In genomic region chr13:55404853-55405782, GRCm38 (mm10) we compare ENCODE assay signal across 8 mouse cellular contexts. TPM values are rescaled to one million over a fixed set of nuclear protein-coding genes. Genes with fewer than 3 reads are reported as not detected.
DNase-seq lines count a peak whose midpoint lies in the region; ATAC-seq and TF ChIP-seq lines count a peak whose summit lies in the region.

No protein-coding gene starts in this region.

- peak; percentile 11 to 47; a peak in 1 of 4 replicates for TF ChIP-seq POLR2A in MEL (IDR thresholded peaks at IDR 0.05; ENCODE audit: control insufficient read depth in 1 of 2, insufficient read depth in 1 of 2, low read depth in 1 of 2, low read length in 2 of 2, poor library complexity in 1 of 2)

- peak; percentile 97 for TF ChIP-seq RAD21 in MEL (IDR thresholded peaks at IDR 0.05; ENCODE audit: low read depth, low read length)

- ATAC-seq in forebrain, embryonic 16.5 days: peak; percentile 94

- peak overlapping the region; percentile 36 to 45 for H3K4me3 ChIP-seq in MEL (ENCODE audit: control insufficient read depth in 1 of 2, insufficient read depth in 1 of 2, low read depth in 2 of 2, low read length in 2 of 2)
- H3K4me3 ChIP-seq in forebrain, embryonic 16.5 days (replicated peaks; ENCODE audit: low read length): no peak overlapping the region
- peak overlapping the region; percentile 16; the same call in 1 of the 2 replicates for H3K4me3 ChIP-seq in hindbrain, embryonic 10.5 days

- no peaks in the 10 kb centered on the region for H3K36me3 ChIP-seq in MEL (ENCODE audit: control insufficient read depth in 1 of 2, insufficient read depth in 2 of 2, low read length in 2 of 2)
- no peaks in the 10 kb centered on the region for H3K36me3 ChIP-seq in forebrain, embryonic 16.5 days (ENCODE audit: control insufficient read depth, insufficient read depth)
- H3K36me3 ChIP-seq in hindbrain, embryonic 10.5 days: no peaks in the 10 kb centered on the region

- H3K4me1 ChIP-seq in MEL (ENCODE audit: control insufficient read depth in 1 of 2, insufficient read depth in 2 of 2, low read length in 2 of 2): 0 out of 4 replicates have a peak, but pooled peaks cover 0 to 3% of the 10 kb centered on the region in 2 experiments
- H3K4me1 ChIP-seq in forebrain, embryonic 16.5 days (replicated peaks; ENCODE audit: control insufficient read depth, insufficient read depth, low read length): peaks cover 9% of the 10 kb centered on the region
- peaks cover 23% of the 10 kb centered on the region for H3K4me1 ChIP-seq in hindbrain, embryonic 10.5 days (replicated peaks)

- H3K27me3 ChIP-seq in MEL (ENCODE audit: control insufficient read depth in 1 of 2, insufficient read depth in 2 of 2, low read length in 2 of 2): peaks cover 2 to 10% of the 10 kb centered on the region in 2 experiments; a peak in 3 of 4 replicates
- no peaks in the 10 kb centered on the region for H3K27me3 ChIP-seq in forebrain, embryonic 16.5 days (replicated peaks; ENCODE audit: control insufficient read depth, insufficient read depth, low read length)
- peaks cover 34% of the 10 kb centered on the region for H3K27me3 ChIP-seq in hindbrain, embryonic 10.5 days (ENCODE audit: insufficient read depth, poor library complexity, severe bottlenecking)

- peak overlapping the region; percentile 56 for H3K9ac ChIP-seq in MEL (ENCODE audit: control insufficient read depth, low read depth, low read length, poor library complexity, severe bottlenecking)
- peak overlapping the region; percentile 42 for H3K9ac ChIP-seq in forebrain, embryonic 16.5 days (replicated peaks; ENCODE audit: low read depth, low read length)

- peak overlapping the region; percentile 6; the same call in 1 of the 2 replicates for H3K4me2 ChIP-seq in forebrain, embryonic 16.5 days (ENCODE audit: low read length)

- DNase-seq in MEL (ENCODE audit: low read depth, low spot score): peak; percentile 92
- DNase-seq in cerebellum, adult 11-12 months: peak; percentile 40
- DNase-seq in hindbrain, embryonic 10.5 days (ENCODE audit: low spot score): peak; percentile 85
- peak; percentile 85 to 90 for DNase-seq in layer of hippocampus, postnatal 10 days (ENCODE audit: low spot score in 2 of 2)
- DNase-seq in lung, postnatal 10 days: peak; percentile 85
- peak; percentile 62 for DNase-seq in ovary, postnatal 14 days (ENCODE audit: low spot score)
- DNase-seq in thymus, postnatal 10 days (ENCODE audit: low spot score in 2 of 2): peak; percentile 79 to 91

- peak overlapping the region; percentile 31; the same call in 1 of the 2 replicates for H3K27ac ChIP-seq in MEL (ENCODE audit: control insufficient read depth, low read depth, low read length)
- H3K27ac ChIP-seq in forebrain, embryonic 16.5 days (ENCODE audit: low read length): peak overlapping the region; percentile 71
- H3K27ac ChIP-seq in hindbrain, embryonic 10.5 days: peak overlapping the region; percentile 91

- TF ChIP-seq CTCF in MEL (IDR thresholded peaks at IDR 0.05 in 2 of 3, conservative IDR thresholded peaks at IDR 0.05 in 1 of 3; ENCODE audit: control insufficient read depth in 1 of 3, insufficient read depth in 1 of 3, low read depth in 2 of 3, low read length in 3 of 3, poor library complexity in 1 of 3, severe bottlenecking in 1 of 3): peak; percentile 92 to 100 (median 99); a peak in 5 of 6 replicates

- no peak for TF ChIP-seq EP300 in MEL (IDR thresholded peaks at IDR 0.05; ENCODE audit: low read depth in 1 of 2, low read length in 2 of 2)

- 14% methylated on average over 11 of the region's 11 CpGs for WGBS in forebrain, embryonic 16.5 days
- WGBS in hindbrain, embryonic 10.5 days: 15% methylated on average over 11 of the region's 11 CpGs

- no peaks in the 10 kb centered on the region for H3K79me2 ChIP-seq in MEL (ENCODE audit: control insufficient read depth, insufficient read depth, low read length, poor library complexity)

- no peaks in the 10 kb centered on the region for H3K9me3 ChIP-seq in MEL (replicated peaks; ENCODE audit: insufficient read depth, low read length)
- H3K9me3 ChIP-seq in forebrain, embryonic 16.5 days (ENCODE audit: control insufficient read depth, low read length): no peaks in the 10 kb centered on the region
- H3K9me3 ChIP-seq in hindbrain, embryonic 10.5 days: no peaks in the 10 kb centered on the region

TF ChIP-seq in MEL, 35 proteins besides CTCF, POLR2A, EP300 and RAD21:
- TF ChIP-seq TCF12 (IDR thresholded peaks at IDR 0.05; ENCODE audit: low read depth, low read length) (peak; percentile 23; the same call in 1 of the 2 replicates), ELF1 (IDR thresholded peaks at IDR 0.05; ENCODE audit: low read depth, low read length) (0 out of 2 replicates have a peak, but pooled peaks have one; percentile 18), ETS1 (IDR thresholded peaks at IDR 0.05; ENCODE audit: low read depth, low read length) (no peak), SIN3A (IDR thresholded peaks at IDR 0.05; ENCODE audit: low read length) (peak; percentile 72; the same call in 1 of the 2 replicates), CHD1 (IDR thresholded peaks at IDR 0.05; ENCODE audit: low read depth, low read length) (no peak), TAL1 (IDR thresholded peaks at IDR 0.05; ENCODE audit: low read length) (peak; percentile 40), RCOR1 (IDR thresholded peaks at IDR 0.05; ENCODE audit: low read depth, low read length) (no peak), TBP (IDR thresholded peaks at IDR 0.05; ENCODE audit: low read depth, low read length) (peak; percentile 72; the same call in 1 of the 2 replicates), E2F4 (IDR thresholded peaks at IDR 0.05; ENCODE audit: borderline replicate concordance, low read depth, low read length) (no peak), MAZ (IDR thresholded peaks at IDR 0.05; ENCODE audit: low read depth, low read length) (peak; percentile 62; the same call in 1 of the 2 replicates), USF1 (IDR thresholded peaks at IDR 0.05; ENCODE audit: low read depth, low read length) (no peak), MYC (IDR thresholded peaks at IDR 0.05; ENCODE audit: low read depth, low read length) (peak; percentile 39; the same call in 1 of the 2 replicates), ZKSCAN1 (IDR thresholded peaks at IDR 0.05; ENCODE audit: low read depth, low read length) (no peak), JUND (IDR thresholded peaks at IDR 0.05; ENCODE audit: low read depth, low read length) (no peak), MYB (IDR thresholded peaks at IDR 0.05; ENCODE audit: low read depth, low read length) (no peak), SMC3 (IDR thresholded peaks at IDR 0.05; ENCODE audit: low read depth, low read length) (peak; percentile 98), ZC3H11A (IDR thresholded peaks at IDR 0.05; ENCODE audit: low read depth, low read length) (peak; percentile 94), BHLHE40 (IDR thresholded peaks at IDR 0.05; ENCODE audit: borderline replicate concordance, low read depth, low read length) (no peak)

RNA-seq across cellular contexts. Expression of gene Slc34a1, which starts 7.1 kb away (rescaled TPM):
- not detected in 2 replicates for total RNA-seq in MEL (2012; rRNA removed)
- not detected for polyA plus RNA-seq in MEL (2012; ENCODE audit: insufficient read depth in 1 of 2, insufficient read length in 2 of 2, low read depth in 1 of 2, low replicate concordance in 2 of 2, missing spikeins in 1 of 2)
- 0.27 TPM in 1 of 2 replicates, not detected in the other for polyA plus RNA-seq in forebrain, embryonic 16.5 days (2015; fragmentation: Nextera tagmentation; extraction: Ambion mirVana)
- polyA plus RNA-seq in hindbrain, embryonic 10.5 days (2016; fragmentation: Nextera tagmentation; extraction: Ambion mirVana): 0.22 TPM in 1 of 2 replicates, not detected in the other
- total RNA-seq in layer of hippocampus, postnatal 10 days (2021): not detected

RNA-seq across cellular contexts. Expression of gene Pfn3, which starts 9.9 kb away (rescaled TPM):
- total RNA-seq in MEL (2012; rRNA removed): not detected in 2 replicates
- not detected for polyA plus RNA-seq in MEL (2012; ENCODE audit: insufficient read depth in 1 of 2, insufficient read length in 2 of 2, low read depth in 1 of 2, low replicate concordance in 2 of 2, missing spikeins in 1 of 2)
- 0.43 and 0.84 TPM in 2 replicates for polyA plus RNA-seq in forebrain, embryonic 16.5 days (2015; fragmentation: Nextera tagmentation; extraction: Ambion mirVana)
- not detected in 2 replicates for polyA plus RNA-seq in hindbrain, embryonic 10.5 days (2016; fragmentation: Nextera tagmentation; extraction: Ambion mirVana)
- total RNA-seq in layer of hippocampus, postnatal 10 days (2021): under 1 TPM in 1 of 2 experiments, not detected in 1; 0.75 TPM

RNA-seq across cellular contexts. Expression of gene F12, which starts 21.5 kb away (rescaled TPM):
- total RNA-seq in MEL (2012; rRNA removed): not detected in 2 replicates
- polyA plus RNA-seq in MEL (2012; ENCODE audit: insufficient read depth in 1 of 2, insufficient read length in 2 of 2, low read depth in 1 of 2, low replicate concordance in 2 of 2, missing spikeins in 1 of 2): not detected
- not detected in 2 replicates for polyA plus RNA-seq in forebrain, embryonic 16.5 days (2015; fragmentation: Nextera tagmentation; extraction: Ambion mirVana)
- polyA plus RNA-seq in hindbrain, embryonic 10.5 days (2016; fragmentation: Nextera tagmentation; extraction: Ambion mirVana): 0.07 and 0.25 TPM in 2 replicates
- 1 to 10 TPM in 1 of 2 experiments, under 1 TPM in 1; 0.37 to 1.2 TPM for total RNA-seq in layer of hippocampus, postnatal 10 days (2021)

RNA-seq across cellular contexts. Expression of gene Rgs14, which starts 35.6 kb away (rescaled TPM):
- 14.4 TPM in 2 replicates for total RNA-seq in MEL (2012; rRNA removed)
- 10 to 100 TPM in 1 of 2 experiments, not detected in 1; 20.5 TPM for polyA plus RNA-seq in MEL (2012; ENCODE audit: insufficient read depth in 1 of 2, insufficient read length in 2 of 2, low read depth in 1 of 2, low replicate concordance in 2 of 2, missing spikeins in 1 of 2)
- polyA plus RNA-seq in forebrain, embryonic 16.5 days (2015; fragmentation: Nextera tagmentation; extraction: Ambion mirVana): 0.71 and 1.4 TPM in 2 replicates
- polyA plus RNA-seq in hindbrain, embryonic 10.5 days (2016; fragmentation: Nextera tagmentation; extraction: Ambion mirVana): 0.44 and 0.68 TPM in 2 replicates
- 10 to 100 TPM; 28.6 to 37.0 TPM for total RNA-seq in layer of hippocampus, postnatal 10 days (2021)

RNA-seq across cellular contexts. Expression of gene Grk6, which starts 39.8 kb away (rescaled TPM):
- total RNA-seq in MEL (2012; rRNA removed): 75.9 and 83.2 TPM in 2 replicates
- 10 to 100 TPM in 1 of 2 experiments, not detected in 1; 96.7 TPM for polyA plus RNA-seq in MEL (2012; ENCODE audit: insufficient read depth in 1 of 2, insufficient read length in 2 of 2, low read depth in 1 of 2, low replicate concordance in 2 of 2, missing spikeins in 1 of 2)
- polyA plus RNA-seq in forebrain, embryonic 16.5 days (2015; fragmentation: Nextera tagmentation; extraction: Ambion mirVana): 39.4 and 40.1 TPM in 2 replicates
- polyA plus RNA-seq in hindbrain, embryonic 10.5 days (2016; fragmentation: Nextera tagmentation; extraction: Ambion mirVana): 51.5 and 52.3 TPM in 2 replicates
- 10 to 100 TPM; 76.4 to 79.2 TPM for total RNA-seq in layer of hippocampus, postnatal 10 days (2021)

Comparison
In these comparisons a context has a peak if more than half of its experiments do, and no peak if none do; other contexts are left out.
1. DNase-seq: peak in every context shown above with its lines; median percentile 92 in MEL; 88 in layer of hippocampus, postnatal 10 days; 85 in hindbrain, embryonic 10.5 days; 85 in lung, postnatal 10 days; 85 in thymus, postnatal 10 days; 62 in ovary, postnatal 14 days; 40 in cerebellum, adult 11-12 months.
2. H3K27ac ChIP-seq: peak in every context shown above with its lines; median percentile 91 in hindbrain, embryonic 10.5 days; 71 in forebrain, embryonic 16.5 days; 31 in MEL.